Mouse (Mus musculus): ENCODE data around the gene Zfp113.
"Not testable (repeated sequence)": the region's sequence is repeated elsewhere in the genome, so short reads cannot be mapped to it uniquely, and the experiment has no call there.

Zfp113 gene

DNA sequence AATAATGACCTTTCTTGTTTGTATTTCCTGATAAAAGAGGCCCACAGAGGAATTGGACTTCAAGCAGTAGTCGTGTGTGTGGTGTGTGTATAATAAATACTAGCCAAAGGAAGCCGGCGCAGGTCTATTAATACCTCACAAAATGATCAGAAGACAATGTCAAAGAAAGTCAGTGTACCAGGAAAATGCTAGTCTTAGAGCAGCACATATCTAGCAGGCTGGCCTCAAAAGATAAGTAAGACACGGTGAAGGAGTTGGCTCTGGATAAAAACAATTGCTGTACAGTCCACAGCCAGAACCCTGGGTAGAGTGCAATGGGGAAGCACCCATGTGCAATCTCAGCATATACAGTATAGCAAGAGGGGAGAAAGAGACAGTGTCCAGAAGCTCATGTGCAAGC is 18.3 kb downstream of the Zfp113 start:
- no peak for DNase-seq

DNA sequence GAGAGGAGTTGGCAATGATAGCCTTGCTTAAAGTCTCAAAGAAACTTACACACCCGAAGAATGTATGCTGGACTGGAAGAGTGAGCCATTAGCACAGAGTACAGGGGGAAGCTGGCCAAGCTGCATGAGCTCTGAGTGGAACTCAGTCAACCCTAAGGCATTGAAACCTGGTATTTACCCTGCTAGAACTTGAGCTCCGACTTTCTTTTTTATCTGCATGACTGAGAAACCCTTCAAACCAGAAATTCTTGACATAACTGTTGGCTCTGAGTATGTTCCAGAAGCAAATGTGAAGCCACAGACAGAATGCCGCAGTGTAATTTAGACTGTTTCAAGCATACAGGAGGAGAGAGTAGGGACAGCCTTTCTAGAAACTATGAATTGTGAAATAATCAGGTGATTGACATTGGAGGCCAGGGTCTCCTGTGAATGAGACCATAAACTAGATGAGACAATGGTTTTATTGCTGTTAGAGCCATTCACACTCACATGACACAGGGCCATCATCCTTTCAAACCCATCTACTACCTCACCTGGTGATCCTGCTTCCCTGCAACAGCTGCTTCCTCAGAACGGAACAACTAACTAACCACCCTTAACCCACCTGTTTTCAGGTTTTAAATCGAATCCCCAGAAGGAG is 23.0 kb downstream of the Zfp113 start:
- no peak for DNase-seq

DNA sequence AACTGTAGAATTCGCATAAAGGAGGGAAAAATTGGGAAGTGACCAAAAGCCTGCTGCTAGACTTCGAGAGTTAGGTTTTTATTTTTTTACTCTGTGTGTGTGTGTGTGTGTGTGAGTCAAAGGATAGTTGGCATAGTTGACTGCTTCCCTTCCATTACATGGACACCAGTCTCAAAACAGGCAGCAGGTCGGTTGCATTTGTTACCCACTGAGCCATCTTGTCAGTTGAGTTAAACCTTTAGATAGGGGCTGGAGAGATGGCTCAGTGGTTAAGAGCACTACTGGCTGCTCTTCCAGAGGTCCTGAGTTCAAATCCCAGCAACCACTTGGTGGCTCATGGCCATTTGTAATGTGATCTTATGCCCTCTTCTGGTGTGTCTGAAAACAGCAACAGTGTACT is 37.5 kb downstream of the Zfp113 start:
- DNase-seq: no peak

DNA sequence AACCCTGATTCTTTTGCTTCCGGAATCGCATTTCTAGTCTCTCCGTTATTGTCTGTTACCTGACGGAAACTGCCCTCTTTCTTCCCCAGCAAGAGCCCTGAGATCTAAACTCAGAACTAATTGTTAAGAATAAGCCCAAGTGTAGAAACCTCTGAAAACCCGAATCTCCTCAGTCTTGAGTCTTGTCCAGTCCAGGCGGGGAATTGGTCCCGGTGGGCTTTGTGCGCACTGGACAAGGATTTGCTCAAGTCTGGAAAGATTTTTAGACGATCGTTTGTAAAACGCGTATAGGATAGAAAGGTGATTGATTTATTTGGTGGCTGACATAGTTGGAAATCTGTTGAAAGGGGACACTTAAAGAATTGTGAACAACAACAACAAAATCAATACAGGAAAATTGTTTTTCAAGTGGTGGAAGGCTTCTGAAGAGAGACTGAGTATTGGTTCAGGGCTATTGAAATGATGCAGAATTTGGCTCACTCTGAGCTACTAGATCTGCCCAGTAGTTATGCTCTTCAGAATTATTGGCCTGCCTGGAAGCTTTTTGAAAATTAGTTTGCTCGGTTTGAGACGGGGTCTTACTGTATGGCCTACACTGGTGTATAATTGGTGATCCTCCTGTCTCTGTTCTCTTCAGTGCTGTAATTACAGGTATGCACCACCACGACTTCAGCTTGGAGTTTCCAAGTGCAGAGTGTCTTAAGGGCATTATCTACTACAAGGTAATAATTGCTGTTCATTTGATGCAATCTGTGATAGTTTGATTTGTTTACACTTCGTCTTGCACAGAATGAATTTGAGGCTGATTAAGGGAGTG is 38.1 kb downstream of the Zfp113 start:
- no peak for DNase-seq

DNA sequence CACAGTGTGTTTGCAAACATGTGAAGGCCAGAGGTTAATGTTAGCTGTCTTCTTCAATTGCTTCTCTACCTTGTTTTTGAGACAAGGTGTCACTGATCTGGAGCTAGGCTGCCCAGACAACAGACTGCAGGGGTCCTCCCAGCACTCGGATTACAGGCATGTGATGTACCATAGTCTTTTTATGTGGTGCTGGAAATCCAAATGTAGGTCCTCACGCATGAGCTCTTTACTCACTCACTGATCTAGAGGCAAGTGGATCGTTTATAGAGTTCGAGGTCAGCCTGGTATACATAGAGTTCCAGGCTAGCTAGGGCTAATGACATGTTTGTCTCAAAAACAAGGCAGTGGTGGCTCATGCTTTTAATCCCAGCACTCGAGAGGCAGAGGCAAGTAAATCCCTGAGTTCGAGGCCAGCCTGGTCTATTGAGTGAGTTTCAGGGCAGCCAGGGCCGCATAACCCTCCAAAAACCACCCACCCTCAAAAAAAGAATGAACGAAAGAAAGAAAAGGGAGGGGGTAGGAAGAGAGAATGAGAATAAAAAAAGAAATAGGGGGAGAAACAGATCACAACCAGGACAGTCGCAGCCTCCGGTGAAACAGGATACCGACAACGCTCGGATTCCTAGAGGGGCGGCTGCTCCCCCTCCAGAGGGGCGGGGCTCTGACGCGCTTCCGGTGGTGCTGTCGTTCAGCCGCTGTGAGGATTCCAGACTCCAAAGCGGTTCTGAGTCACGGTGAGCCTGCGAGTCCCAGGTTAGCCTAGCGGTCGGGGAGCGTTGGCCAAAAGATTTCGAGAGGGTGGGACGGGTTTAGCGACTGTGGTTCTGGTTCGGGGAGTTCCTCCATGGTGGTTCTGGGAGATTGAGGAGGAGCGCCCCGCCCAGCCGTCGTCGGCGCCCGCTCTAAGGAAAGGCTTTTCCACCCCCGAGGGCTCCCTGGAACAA is 39.0 kb downstream of the Zfp113 start, which contains the start of gene Zscan21:
TSS of gene Zscan21 (plus strand) at position 649 of the 944 bp plus-strand sequence.
- DNase-seq: peak; percentile 93

DNA sequence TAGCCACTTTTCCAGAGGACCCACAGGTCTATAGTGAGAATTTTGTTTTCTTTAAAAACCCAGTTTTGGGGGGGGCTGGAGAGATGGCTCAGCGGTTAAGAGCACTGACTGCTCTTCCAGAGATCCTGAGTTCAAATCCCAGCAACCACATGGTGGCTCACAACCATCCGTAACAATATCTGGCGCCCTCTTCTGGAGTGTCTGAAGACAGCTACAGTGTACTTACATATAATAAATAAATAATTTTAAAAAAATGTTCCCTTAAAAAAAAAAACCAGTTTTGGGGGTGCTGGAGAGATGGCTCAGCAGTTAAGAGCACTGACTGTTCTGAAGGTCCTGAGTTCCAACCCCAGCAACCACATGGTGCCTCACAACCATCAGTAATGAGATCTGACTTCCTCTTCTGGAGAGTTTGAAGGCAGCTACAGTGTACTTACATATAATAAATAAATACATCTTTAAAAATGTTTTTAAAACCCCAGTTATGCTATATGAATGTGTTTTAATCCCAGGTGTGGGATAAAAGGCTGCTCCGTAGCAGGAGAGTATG is 45.6 kb downstream of the Zfp113 start:
- DNase-seq: not testable (repeated sequence)

DNA sequence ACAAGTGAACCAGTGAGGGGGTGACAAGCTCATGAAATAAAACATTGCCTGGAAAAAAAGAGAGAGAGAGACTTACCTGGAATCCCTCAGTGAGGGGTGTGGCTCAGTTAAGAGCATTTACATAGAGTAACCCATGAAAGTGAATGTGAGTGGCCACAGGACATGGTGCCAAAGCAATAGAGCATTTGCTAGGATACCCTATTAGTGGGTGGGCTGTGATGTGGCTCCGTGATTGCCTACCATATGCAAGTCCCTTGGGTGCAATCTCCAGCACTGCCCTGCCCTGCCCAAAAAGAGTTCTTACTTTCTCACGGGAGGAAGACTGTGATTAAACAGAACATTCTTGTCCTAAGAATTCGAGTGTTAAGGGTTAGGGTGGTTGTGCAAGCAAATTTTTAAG is 48.4 kb downstream of the Zfp113 start:
- no peak for DNase-seq

DNA sequence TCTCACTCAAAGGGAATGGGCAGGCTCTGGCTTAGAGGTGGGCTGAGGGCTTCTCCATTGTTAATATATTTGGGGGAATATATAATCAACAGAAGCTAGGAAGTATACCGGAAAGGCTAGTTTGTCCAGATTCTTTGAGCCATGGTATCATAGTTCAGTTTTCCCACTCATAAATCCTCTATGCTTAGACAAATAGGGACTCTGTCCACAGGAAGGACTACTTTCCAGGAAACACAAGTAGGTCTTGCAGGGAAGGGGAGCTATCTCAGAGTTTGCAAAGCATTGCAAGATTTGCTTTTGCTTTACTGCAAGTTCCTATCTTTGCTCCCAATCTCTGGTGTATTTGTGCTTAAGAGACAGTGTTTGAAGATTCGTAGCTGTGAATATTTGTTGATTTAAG is 50.6 kb downstream of the Zfp113 start:
- no peak for DNase-seq

DNA sequence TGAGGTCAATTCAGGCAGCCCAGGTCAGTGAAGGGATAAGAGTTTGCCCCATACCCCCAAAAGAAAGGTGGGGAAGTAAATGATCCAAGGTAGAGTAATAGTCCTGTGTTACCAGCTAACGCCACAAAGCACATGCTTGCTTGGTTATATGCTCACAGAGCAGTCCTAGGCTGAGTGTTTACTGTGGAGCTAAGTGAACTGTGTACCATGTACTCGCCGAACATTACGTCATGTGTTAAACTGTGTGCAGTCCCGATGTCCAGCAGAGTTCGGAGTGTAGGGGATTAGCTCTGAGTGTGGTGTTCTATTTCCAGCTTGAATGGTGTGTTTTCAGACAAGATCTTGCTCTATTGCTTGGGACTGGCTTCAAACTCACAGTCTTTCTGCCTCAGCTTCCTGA is 61.1 kb downstream of the Zfp113 start:
- no peak for DNase-seq

DNA sequence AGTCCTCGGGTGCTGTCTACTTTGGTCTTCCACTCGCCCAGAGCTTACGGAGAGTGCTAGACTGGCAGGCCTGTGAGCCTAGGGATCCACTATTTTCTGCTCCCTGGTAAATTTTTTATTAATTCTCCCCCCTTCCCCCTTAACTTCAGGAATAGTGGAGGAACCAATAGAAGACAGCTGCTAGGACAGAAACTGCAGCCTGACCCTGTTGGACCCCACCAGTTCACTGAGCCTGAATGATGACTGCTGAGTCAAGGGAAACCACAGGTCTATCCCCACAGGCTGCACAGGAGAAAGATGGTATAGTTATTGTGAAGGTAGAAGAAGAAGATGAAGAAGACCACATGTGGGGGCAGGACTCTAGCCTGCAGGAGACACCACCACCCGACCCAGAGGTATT is 62.8 kb downstream of the Zfp113 start:
- DNase-seq: no peak

DNA sequence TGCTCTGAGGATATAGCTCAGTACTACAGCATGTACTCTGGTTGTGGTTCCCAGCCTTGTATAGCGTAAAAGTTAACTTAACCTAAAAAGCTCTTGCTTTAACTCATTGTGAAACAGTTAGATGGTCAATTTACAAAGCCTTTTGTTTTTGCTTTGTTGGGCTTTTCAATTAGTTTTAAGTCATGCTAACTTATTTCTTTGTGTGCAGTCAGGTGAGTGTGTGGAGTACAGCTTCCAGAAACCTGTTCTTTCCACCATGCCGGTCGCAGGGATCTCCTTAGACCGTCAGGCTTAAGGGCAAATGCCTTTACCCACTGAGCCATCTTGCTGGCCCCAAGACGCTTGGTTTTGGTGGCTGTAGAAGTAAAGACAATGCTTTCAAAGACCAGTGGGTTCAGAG is 64.8 kb downstream of the Zfp113 start:
- DNase-seq: no peak

DNA sequence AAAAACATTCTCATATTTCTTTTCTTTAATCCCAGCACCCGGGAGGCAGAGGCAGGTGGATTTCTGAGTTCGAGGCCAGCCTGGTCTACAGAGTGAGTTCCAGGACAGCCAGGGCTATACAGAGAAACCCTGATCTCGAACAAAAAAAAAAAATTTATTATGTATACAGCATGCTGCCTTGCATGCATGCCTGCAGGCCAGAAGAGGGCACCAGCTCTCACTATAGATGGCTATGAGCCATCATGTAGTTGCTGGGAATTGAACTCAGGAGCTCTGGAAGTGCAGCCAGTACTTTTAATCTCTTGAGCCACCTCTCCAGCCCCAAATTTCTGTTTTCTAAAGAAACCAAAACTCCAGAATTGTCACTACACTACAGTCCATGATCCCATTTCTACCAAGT is 65.3 kb downstream of the Zfp113 start:
- DNase-seq: peak; percentile 36
